Mouse (Mus musculus) Patski (cell line): ENCODE data around the gene 4933400A11Rik. TPM values are rescaled to one million over a fixed set of nuclear protein-coding genes. Genes with fewer than 3 reads are reported as not detected.

Experiments
- ATAC-seq: fragments of 100-300 bp; one replicate; pipeline ENCODE4 v1.8.0; 2021
- CTCF ChIA-PET: fragments of 350-600 bp; sonication (Branson Sonifier 250); formaldehyde crosslinking; loops from one replicate; lab custom pipeline; 2022; ENCODE audit warnings: inconsistent platforms; lab: Charles Lee
- POLR2A ChIA-PET: fragments of 350-600 bp; sonication (Branson Sonifier 250); formaldehyde crosslinking; loops from one replicate; lab custom pipeline; 2022; ENCODE audit warnings: antibody characterized with exemption, inconsistent platforms; lab: Charles Lee
- DNase-seq: peaks from one replicate; pipeline ENCODE4 v3.0.0-alpha.2; 2011; ENCODE audit warnings: low read depth, low spot score
- H3K27me3 ChIP-seq: fragments of 371-371 bp; one replicate; pipeline ENCODE4 v1.5.1; 2021
- CTCF ChIP-seq: fragments of 100-300 bp; IDR thresholded peaks from one replicate; pipeline ENCODE4 v1.5.1; 2021
- in situ Hi-C: fragments of 300-500 bp; cut with MboI; formaldehyde crosslinking; loops from 3 replicates; pipeline ENCODE4 v1.11.1; 2018; ENCODE audit warnings: low pct_unique_long_range_greater_than_20kb, mixed read lengths
- polyA plus RNA-seq: library from polyadenylated mRNA; unstranded; gene quantifications from one replicate; pipeline ENCODE4 v1.2.3, GENCODE M21; 2021

The 4933400A11Rik gene
- polyA plus RNA-seq = not detected

- ATAC-seq = no peak
These were observed at the start of gene 4933400A11Rik for GRCm38 (mm10) chrX:169779535-169779934. TSS of gene 4933400A11Rik (minus strand) at chrX:169779635.

GRCm38 (mm10) chrX:169828136-169828535 lies 48.7 kb upstream of the 4933400A11Rik start:
- POLR2A ChIA-PET = no interaction called here
- ATAC-seq = no peak

More at GRCm38 (mm10) chrX:169779535-169779934, at the start of gene 4933400A11Rik:
- H3K27me3 ChIP-seq = no peaks in the 10 kb centered on the region
- in situ Hi-C loops = no loop called here
- CTCF ChIA-PET = interaction anchor here (1.1 kb wide), 1 partner anchor 12 kb away, joined by 4 read pairs; no protein-coding TSS in a partner anchor
- POLR2A ChIA-PET = no interaction called here
- no peak for DNase-seq
- no peak for TF ChIP-seq CTCF

GRCm38 (mm10) chrX:169827720-169828119 lies 48.3 kb upstream of the 4933400A11Rik start:
- DNase-seq (no peak), ATAC-seq (no peak)
- CTCF ChIA-PET = no interaction called here
- no peaks in the 10 kb centered on the region for H3K27me3 ChIP-seq
- POLR2A ChIA-PET = no interaction called here
- in situ Hi-C loops = no loop called here
- no peak for TF ChIP-seq CTCF

More at GRCm38 (mm10) chrX:169828136-169828535, 48.7 kb upstream of the 4933400A11Rik start:
- DNase-seq = no peak
- no peaks in the 10 kb centered on the region for H3K27me3 ChIP-seq
- in situ Hi-C loops = no loop called here
- no peak for TF ChIP-seq CTCF
- CTCF ChIA-PET = no interaction called here

- DNase-seq (no peak), ATAC-seq (no peak)
- CTCF ChIA-PET = no interaction called here
- POLR2A ChIA-PET = no interaction called here
- no peaks in the 10 kb centered on the region for H3K27me3 ChIP-seq
- in situ Hi-C loops = no loop called here
- no peak for TF ChIP-seq CTCF
These were observed 47.5 kb upstream of the 4933400A11Rik start for GRCm38 (mm10) chrX:169826947-169827346.

DNA sequence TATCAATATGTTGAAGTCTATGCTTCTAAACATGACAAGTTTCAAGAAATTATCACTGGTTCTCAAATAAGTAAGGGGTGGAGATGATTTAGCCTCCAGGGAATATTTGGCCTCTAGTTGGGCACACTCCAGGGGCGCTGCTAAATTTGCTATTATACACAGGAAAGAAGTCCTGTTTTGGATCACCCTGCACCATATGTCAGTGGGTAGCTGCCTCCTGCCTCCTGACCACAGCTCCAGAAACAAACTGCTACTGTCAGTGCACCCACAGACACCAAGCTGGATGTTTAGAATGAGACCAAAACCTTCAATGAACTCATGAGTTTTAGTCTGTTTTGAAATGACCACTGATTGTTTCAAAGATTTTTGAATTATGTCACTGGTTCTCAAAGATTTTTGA lies 34.2 kb upstream of the 4933400A11Rik start:
- in situ Hi-C loops = no loop called here
- POLR2A ChIA-PET = no interaction called here
- H3K27me3 ChIP-seq = no peaks in the 10 kb centered on the region
- CTCF ChIA-PET = interaction anchor here (1.3 kb wide), 1 partner anchor 10 kb away, joined by 4 read pairs; no protein-coding TSS in a partner anchor
- no peak for ATAC-seq
- no peak for DNase-seq
- no peak for TF ChIP-seq CTCF

DNA sequence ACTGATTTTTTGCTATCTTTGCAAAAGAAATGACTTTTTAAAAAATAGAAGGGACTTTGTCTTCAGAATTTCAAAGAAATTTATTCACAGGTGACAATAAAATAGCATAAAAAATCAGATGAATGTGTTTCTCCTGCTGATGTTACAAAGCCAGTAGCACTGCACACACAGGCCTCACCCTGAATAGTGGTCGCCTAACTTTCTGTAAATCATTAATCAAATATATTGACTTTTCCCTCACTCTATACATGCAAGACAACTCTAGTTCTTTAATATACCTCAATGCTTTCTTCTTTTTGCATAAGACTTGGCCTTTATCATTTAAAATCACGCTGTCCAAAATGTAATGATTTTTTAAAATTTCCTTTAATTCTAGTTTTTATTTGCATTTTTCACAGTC lies 32.3 kb upstream of the 4933400A11Rik start:
- TF ChIP-seq CTCF = no peak
- ChIA-PET CTCF (no interaction called here), POLR2A (no interaction called here)
- ATAC-seq = no peak
- H3K27me3 ChIP-seq = no peaks in the 10 kb centered on the region
- in situ Hi-C loops = no loop called here
- no peak for DNase-seq

GRCm38 (mm10) chrX:169811318-169811717 lies 31.9 kb upstream of the 4933400A11Rik start:
- in situ Hi-C loops = no loop called here
- ATAC-seq (no peak), DNase-seq (no peak)
- H3K27me3 ChIP-seq = no peaks in the 10 kb centered on the region
- CTCF ChIA-PET = no interaction called here
- POLR2A ChIA-PET = no interaction called here
- no peak for TF ChIP-seq CTCF

DNA sequence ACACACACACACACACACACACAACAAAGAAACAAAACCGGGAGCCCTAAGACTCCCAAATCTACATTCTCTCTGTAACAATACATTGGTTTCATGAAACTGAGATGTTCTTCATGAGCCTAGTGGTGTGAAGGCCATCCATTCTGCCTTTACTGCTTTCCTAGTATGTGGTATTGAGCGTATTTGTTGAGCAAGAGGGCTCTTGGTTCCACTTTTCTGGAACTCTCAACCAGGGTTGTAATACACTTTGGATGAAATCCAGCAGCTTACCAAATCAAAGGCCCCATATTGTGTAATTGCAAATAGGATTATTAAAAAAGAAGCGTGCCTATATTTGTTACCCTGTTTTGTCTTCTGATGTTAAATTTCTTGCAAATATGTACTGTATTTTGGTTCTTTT lies 28.3 kb upstream of the 4933400A11Rik start:
- ChIA-PET POLR2A (no interaction called here), CTCF (no interaction called here)
- DNase-seq = no peak
- no peaks in the 10 kb centered on the region for H3K27me3 ChIP-seq
- no peak for ATAC-seq
- in situ Hi-C loops = no loop called here
- TF ChIP-seq CTCF = no peak

GRCm38 (mm10) chrX:169805791-169806190 lies 26.4 kb upstream of the 4933400A11Rik start:
- POLR2A ChIA-PET = no interaction called here
- peak; percentile 22 for DNase-seq
- ATAC-seq = no peak
- H3K27me3 ChIP-seq = no peaks in the 10 kb centered on the region
- no peak for TF ChIP-seq CTCF
- CTCF ChIA-PET = no interaction called here
- in situ Hi-C loops = no loop called here

- TF ChIP-seq CTCF = no peak
- no peak for DNase-seq
- no peak for ATAC-seq
- ChIA-PET POLR2A (no interaction called here), CTCF (interaction anchor here (0.8 to 1.5 kb wide), 4 partner anchors 10 to 81 kb away, joined by 3 to 4 read pairs (median 3); no protein-coding TSS in a partner anchor)
- no peaks in the 10 kb centered on the region for H3K27me3 ChIP-seq
- in situ Hi-C loops = loop anchor here (5.0 kb wide), 3 partner anchors 82 to 468 kb away; no protein-coding TSS in a partner anchor
These were observed 20.8 kb upstream of the 4933400A11Rik start for GRCm38 (mm10) chrX:169800238-169800637.

DNA sequence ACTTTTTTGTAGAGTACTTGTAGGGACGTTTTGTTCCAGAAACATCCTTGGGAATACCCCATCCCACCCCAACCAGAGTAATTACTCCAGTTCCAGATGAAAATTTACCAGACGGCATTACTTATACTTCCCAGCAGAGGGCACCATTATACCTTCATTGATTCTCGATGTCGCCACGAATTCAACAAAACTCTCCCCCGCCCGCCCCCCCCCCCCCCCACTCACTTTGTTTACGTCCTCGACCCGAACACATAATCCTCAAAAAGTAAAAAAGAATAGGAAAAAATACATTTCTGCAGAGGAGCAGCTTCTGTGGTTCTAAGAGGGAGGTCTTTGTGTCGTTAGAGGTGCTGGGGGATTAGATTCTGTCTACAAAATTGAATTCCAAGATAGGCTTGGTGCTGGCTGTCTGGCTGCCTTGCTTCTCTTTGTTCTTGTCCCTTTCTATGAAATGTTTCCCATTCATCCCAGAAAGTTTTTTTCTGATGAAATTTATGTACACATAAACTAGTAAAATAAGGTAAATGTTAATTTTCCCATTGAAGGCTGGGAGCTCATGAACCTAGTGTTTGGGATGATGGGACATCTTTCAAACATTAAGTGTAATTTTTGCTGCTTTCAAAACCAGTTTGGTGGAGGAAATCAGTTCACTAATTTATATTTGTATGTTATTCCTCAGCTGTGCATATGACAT lies 19.7 kb upstream of the 4933400A11Rik start:
- in situ Hi-C loops = no loop called here
- no peak for ATAC-seq
- H3K27me3 ChIP-seq = no peaks in the 10 kb centered on the region

More for the DNA sequence above, 19.7 kb upstream of the 4933400A11Rik start:
- ChIA-PET POLR2A (no interaction called here), CTCF (interaction anchor here (0.6 to 1.6 kb wide), 8 partner anchors 36 to 361 kb away, joined by 3 to 4 read pairs (median 3); no protein-coding TSS in a partner anchor)
- TF ChIP-seq CTCF = peak; percentile 60
- DNase-seq = no peak
